ENCODE assay signal across 8 mouse cellular contexts in the genomic region with DNA sequence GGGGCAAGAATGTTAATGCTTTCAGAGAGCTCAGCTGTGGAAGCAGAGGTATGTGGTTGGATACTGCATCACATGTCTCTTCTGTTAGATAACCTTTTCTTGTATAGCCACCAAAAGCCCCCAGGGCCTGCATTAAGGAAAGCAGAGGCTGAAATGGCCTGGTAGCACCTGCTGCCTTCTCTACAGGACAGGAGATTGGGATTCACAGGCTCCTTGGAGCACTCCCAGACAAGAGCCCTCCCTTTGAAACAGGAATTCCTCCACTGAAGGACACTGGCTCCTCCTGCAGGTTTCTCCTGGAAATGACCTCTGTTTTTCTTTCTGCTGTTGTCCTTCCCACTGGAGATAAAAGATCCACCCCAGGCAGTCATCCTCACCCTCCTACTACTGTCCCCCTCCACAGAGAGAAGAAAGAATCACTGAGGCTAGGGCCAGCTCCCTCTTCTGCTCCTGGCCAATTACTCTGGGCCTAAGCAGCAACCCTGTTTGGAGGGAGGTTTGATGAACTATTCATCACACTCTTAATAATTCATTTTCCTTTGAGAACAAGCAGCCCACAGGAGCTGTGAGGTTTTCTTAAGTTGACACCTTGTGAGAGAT.
DNase-seq lines count a peak whose midpoint lies in the region; ATAC-seq and TF ChIP-seq lines count a peak whose summit lies in the region.

No protein-coding gene starts in this region.

- H3K9ac ChIP-seq in CH12.LX (ENCODE audit: insufficient read depth, low read depth), result no peak overlapping the region
- H3K9ac ChIP-seq in hindbrain, embryonic 14.5 days, result no peak overlapping the region

- no peak overlapping the region for H3K27ac ChIP-seq in CH12.LX (ENCODE audit: insufficient read depth, low read depth)
- no peak overlapping the region for H3K27ac ChIP-seq in hindbrain, embryonic 14.5 days

- H3K4me1 ChIP-seq in CH12.LX (ENCODE audit: control insufficient read depth in 1 of 2, insufficient read depth in 2 of 2), result no peaks in the 10 kb centered on the region
- H3K4me1 ChIP-seq in hindbrain, embryonic 14.5 days (replicated peaks; ENCODE audit: control insufficient read depth, insufficient read depth, low read length), result no peaks in the 10 kb centered on the region

- dilution Hi-C loops in CH12.LX (cut with MboI; ENCODE audit: extremely low pct_ligation_motif_present, extremely low pct_unique_long_range_greater_than_20kb, low sequenced_read_pairs), result no loop called here

- peak; percentile 18; the same call in 1 of the 2 replicates for TF ChIP-seq RAD21 in CH12.LX (IDR thresholded peaks at IDR 0.05; ENCODE audit: low read depth, low read length)

- peak; percentile 11 to 34; a peak in 2 of 4 replicates for TF ChIP-seq CTCF in CH12.LX (conservative IDR thresholded peaks at IDR 0.05 in 1 of 2, IDR thresholded peaks at IDR 0.05 in 1 of 2; ENCODE audit: low read depth in 2 of 2, low read length in 2 of 2)

- H3K36me3 ChIP-seq in CH12.LX (replicated peaks in 1 of 2; ENCODE audit: control insufficient read depth in 1 of 2, insufficient read depth in 1 of 2, low read length in 1 of 2), result no peaks in the 10 kb centered on the region
- H3K36me3 ChIP-seq in hindbrain, embryonic 14.5 days (replicated peaks; ENCODE audit: control insufficient read depth, insufficient read depth), result no peaks in the 10 kb centered on the region

- H3K9me3 ChIP-seq in CH12.LX (replicated peaks; ENCODE audit: low read length), result no peaks in the 10 kb centered on the region
- H3K9me3 ChIP-seq in hindbrain, embryonic 14.5 days (ENCODE audit: control insufficient read depth, low read length), result no peaks in the 10 kb centered on the region

- no peaks in the 10 kb centered on the region for H3K79me2 ChIP-seq in CH12.LX (replicated peaks; ENCODE audit: control insufficient read depth, extremely low read depth, insufficient read depth, poor library complexity, severe bottlenecking)

- no peak for TF ChIP-seq POLR2A in CH12.LX (IDR thresholded peaks at IDR 0.05; ENCODE audit: low read depth, low read length)

- no peak overlapping the region for H3K4me2 ChIP-seq in CH12.LX (ENCODE audit: insufficient read depth, low read depth, poor library complexity, severe bottlenecking)
- H3K4me2 ChIP-seq in hindbrain, embryonic 14.5 days (replicated peaks), result no peak overlapping the region

- peak; percentile 51 for ATAC-seq in hindbrain, embryonic 14.5 days (ENCODE audit: low FRiP score)

- in situ Hi-C loops in CH12.LX (cut with MboI; ENCODE audit: low pct_ligation_motif_present, low pct_unique_long_range_greater_than_20kb, low sequenced_read_pairs), result no loop called here

- H3K27me3 ChIP-seq in CH12.LX (replicated peaks), result no peaks in the 10 kb centered on the region
- no peaks in the 10 kb centered on the region for H3K27me3 ChIP-seq in hindbrain, embryonic 14.5 days (ENCODE audit: control insufficient read depth, insufficient read depth, low read length)

- TF ChIP-seq EP300 in CH12.LX (IDR thresholded peaks at IDR 0.05; ENCODE audit: low read length), result no peak

- H3K4me3 ChIP-seq in CH12.LX (replicated peaks in 1 of 3; ENCODE audit: low read depth in 2 of 3, low read length in 2 of 3, poor library complexity in 1 of 3), result no peak overlapping the region
- H3K4me3 ChIP-seq in hindbrain, embryonic 14.5 days (replicated peaks; ENCODE audit: low read length), result no peak overlapping the region

- intact Hi-C loops in heart, postnatal 10 days (cut with DNase I), result no loop called here

- peak; percentile 3 to 10 for DNase-seq in heart, postnatal 10 days
- no peak for DNase-seq in heart, adult 9 months (ENCODE audit: low spot score in 2 of 2)
- peak; percentile 0 for DNase-seq in CH12.LX (ENCODE audit: extremely low read depth)
- DNase-seq in cerebellum, postnatal 25 days, result peak; percentile 13 to 42
- peak; percentile 42 for DNase-seq in hindbrain, embryonic 14.5 days (ENCODE audit: low spot score)
- DNase-seq in lung, postnatal 4 days, result peak; percentile 9 to 10
- peak; percentile 2 for DNase-seq in yolk sac, embryonic 10.5 days (ENCODE audit: low spot score)
- no peak for DNase-seq in c-Kit-positive CD71-positive TER-119-positive erythroid progenitor cells, embryonic 14.5 days (ENCODE audit: low spot score)

TF ChIP-seq in CH12.LX, 34 proteins besides CTCF, POLR2A, EP300 and RAD21:
- TF ChIP-seq E2F4 (IDR thresholded peaks at IDR 0.05; ENCODE audit: insufficient replicate concordance, low read depth, low read length) (no peak), MAFK (IDR thresholded peaks at IDR 0.05; ENCODE audit: insufficient replicate concordance, low read length) (no peak), MXI1 (IDR thresholded peaks at IDR 0.05; ENCODE audit: low read depth, low read length) (no peak), MAX (IDR thresholded peaks at IDR 0.05; ENCODE audit: low read length) (no peak), ZKSCAN1 (IDR thresholded peaks at IDR 0.05; ENCODE audit: borderline replicate concordance, low read depth, low read length) (no peak)

Comparison
In these comparisons a context has a peak if more than half of its experiments do, and no peak if none do; other contexts are left out.
1. DNase-seq: peak in heart, postnatal 10 days (2 of 2), CH12.LX (single experiment), cerebellum, postnatal 25 days (2 of 2), hindbrain, embryonic 14.5 days (single experiment), lung, postnatal 4 days (2 of 2) and yolk sac, embryonic 10.5 days (single experiment); none in heart, adult 9 months (0 of 2) and c-Kit-positive CD71-positive TER-119-positive erythroid progenitor cells, embryonic 14.5 days (single experiment).